Mouse (Mus musculus): ENCODE data around the gene Lcn8.

The Lcn8 gene

GRCm38 (mm10) chr2:25652902-25653301, at the start of gene Lcn8:
Gene Lcn8 (plus strand): TSS chr2:25653120.
- DNase-seq (ENCODE audit: low spot score), result no peak

- DNase-seq (ENCODE audit: low spot score), result peak; percentile 94
These were observed 44.9 kb upstream of the Lcn8 start, which contains the start of gene Rabl6 for GRCm38 (mm10) chr2:25607761-25608622. Gene Rabl6 (minus strand): TSS chr2:25608521.

GRCm38 (mm10) chr2:25608671-25609070, 44.2 kb upstream of the Lcn8 start:
- DNase-seq (ENCODE audit: low spot score), result no peak

- DNase-seq (ENCODE audit: low spot score), result no peak
These were observed 36.5 kb upstream of the Lcn8 start for GRCm38 (mm10) chr2:25616398-25616797.

DNA sequence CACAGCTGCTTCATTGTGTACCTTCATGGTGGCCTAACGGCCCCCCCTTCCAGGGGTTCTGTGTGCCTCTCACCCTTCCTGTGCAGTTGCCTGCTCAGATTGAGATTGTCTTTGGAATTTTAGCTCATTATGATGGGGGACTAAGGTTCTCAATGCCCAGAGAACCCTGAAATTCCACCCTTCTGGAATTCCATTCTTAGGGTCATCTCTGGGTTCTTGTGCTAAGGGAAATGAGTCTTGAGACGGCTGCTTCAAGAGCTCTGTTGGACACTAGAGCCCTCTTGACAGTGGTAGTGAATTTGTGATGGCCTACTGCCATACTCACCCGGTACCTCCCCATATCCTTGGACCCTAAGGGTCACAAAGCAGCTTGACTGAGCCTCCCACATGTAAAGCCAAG, 35.3 kb upstream of the Lcn8 start, which contains the start of gene Ccdc183:
Gene Ccdc183, minus strand, starts transcription at position 101 of the 400 bp plus-strand sequence.
- no peak for DNase-seq (ENCODE audit: low spot score)

DNA sequence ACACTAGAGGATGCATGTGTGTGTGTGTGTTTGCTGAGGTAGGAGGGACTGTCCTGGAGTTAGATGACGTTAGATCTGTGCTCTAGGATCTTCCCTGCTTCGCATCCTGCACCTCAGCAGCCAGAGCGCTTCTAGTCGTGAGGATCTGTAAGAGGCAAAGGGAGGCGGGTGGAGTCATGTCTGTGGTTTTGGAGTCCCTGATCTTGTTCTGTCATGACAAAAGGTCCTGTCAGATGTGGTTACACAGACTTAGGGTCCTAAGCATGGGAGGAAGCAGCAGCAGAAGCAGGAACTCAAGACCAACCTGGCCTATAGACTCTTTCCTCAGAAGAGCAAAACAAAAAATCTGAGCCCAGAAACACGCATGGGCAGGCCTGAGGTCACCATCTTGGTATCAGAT, 32.5 kb upstream of the Lcn8 start:
- DNase-seq (ENCODE audit: low spot score), result no peak

DNA sequence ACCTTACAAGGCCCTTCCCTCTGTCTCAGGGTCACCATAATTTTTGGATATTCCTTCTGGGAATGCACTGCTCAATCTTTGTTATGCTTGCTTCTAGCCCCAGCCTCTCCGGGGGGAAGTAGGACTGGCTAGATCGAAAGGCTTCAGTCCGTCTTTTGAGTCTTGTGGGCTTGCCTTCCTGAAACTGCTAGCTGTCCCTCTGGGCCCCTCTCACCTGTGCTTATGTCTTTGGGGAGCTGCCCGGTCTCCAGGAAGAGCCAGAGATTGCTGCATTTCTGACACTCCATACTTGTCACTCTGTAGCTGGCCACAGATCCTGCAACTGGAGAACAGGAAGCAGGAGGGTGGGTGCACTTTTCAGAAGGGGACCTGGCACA, 32.1 kb upstream of the Lcn8 start:
- no peak for DNase-seq (ENCODE audit: low spot score)

- peak; percentile 83 for DNase-seq (ENCODE audit: low spot score)
These were observed 31.4 kb upstream of the Lcn8 start, which contains the start of gene Tmem141 for GRCm38 (mm10) chr2:25621229-25622200. Gene Tmem141 (minus strand): TSS chr2:25622005.

DNA sequence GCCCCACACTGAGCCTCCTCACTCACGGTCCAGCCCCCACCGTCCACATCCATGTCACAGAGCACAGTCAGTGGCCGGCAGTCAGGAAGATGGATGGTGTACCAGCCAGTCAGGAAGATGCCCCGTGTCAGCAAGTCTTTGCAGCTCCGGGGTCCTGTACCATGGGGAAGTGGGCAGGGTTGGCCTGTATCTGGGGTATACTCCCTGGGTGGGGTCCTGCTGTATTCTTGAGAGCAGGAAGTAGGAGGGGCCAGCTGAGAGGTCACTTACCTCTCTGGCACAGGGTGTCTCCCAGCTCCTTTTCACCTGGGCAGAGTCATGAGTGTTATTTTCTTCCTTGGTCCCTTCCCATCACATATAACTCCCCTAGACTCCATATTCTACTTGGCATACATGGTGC, 26.9 kb upstream of the Lcn8 start:
- DNase-seq (ENCODE audit: low spot score), result no peak

DNA sequence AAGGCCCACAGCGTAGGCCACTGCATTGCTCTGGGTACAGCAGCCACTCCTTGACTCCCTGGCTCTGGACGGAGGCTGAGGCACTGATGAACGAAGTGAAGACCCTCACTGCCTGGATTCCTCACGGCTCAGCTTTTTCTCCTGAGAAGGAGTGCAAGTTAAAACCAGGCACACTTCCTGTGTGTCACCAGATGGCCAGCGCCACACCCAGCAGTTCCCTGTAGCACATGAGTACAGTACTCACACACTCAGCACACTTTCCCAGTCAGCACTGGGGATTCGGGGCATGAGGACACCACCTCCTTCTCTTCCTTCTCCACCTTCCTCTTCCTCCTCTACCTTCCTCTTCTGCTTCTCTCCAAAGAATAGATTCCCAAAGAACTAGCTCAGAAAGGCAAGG, 25.1 kb upstream of the Lcn8 start, which contains the start of gene Fcna:
Gene Fcna, minus strand, starts transcription at position 220 of the 400 bp plus-strand sequence.
- DNase-seq (ENCODE audit: low spot score), result no peak

DNA sequence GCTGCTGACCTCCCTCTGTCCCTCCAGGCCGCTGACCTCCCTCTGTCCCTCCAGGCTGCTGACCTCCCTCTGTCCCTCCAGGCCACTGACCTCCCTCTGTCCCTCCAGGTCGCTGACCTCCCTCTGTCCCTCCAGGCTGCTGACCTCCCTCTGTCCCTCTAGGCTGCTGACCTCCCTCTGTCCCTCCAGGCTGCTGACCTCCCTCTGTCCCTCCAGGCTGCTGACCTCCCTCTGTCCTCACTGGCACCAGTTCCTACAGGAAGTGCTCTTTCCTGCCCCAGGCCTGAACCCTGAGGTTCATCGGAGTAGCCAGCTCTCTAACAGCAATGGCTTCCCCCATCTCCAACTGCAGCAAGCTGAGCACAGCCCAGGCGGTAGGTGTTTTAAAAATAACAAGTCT, 24.2 kb upstream of the Lcn8 start:
- DNase-seq (ENCODE audit: low spot score), result no peak

- DNase-seq (ENCODE audit: low spot score), result no peak
These were observed 19.3 kb upstream of the Lcn8 start for GRCm38 (mm10) chr2:25633616-25634015.

DNA sequence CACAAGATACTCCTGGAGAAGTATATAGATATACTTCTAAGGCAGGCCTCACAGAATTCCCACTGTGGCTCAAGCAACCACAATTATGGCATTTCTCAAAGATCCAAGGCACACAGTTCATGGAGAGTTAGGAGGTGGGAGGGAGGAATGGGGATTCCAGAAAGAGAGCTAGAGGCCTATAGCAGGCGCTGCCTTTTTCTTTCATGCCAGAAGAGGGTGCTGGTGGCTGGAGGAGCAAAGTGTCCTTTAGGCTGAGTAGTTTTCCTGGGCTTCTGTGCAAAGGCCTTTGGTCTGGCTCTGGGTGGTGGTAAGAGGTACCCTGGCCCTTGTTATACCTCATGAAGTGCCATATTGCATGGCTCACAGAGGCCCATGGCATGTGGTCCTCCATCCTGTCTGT, 18.9 kb upstream of the Lcn8 start:
- DNase-seq (ENCODE audit: low spot score), result no peak

- peak; percentile 70 for DNase-seq (ENCODE audit: low spot score)
These were observed 13.0 kb upstream of the Lcn8 start for GRCm38 (mm10) chr2:25639890-25640289.

DNA sequence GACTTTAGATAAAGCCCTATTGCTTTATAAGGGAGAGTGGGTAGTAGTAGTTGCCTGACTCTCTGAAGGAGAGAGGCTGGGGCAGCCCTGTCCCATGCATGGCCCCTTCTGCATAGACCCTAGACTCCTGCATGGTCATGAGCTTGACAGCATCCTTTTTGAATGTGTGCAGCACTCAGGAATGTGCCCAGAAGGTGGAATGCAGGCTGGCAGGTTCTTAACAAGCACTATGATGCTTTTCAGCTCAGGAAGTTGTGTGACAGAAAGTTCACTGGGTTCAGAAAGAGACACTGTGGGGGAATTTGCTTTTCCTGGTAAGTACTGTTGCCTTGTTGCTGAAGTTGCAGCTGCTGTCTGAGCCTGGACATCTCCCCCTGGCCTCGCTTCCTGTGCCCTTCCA, 1.6 kb downstream of the Lcn8 start:
- DNase-seq (ENCODE audit: low spot score), result no peak

- DNase-seq (ENCODE audit: low spot score), result no peak
These were observed 3.8 kb downstream of the Lcn8 start for GRCm38 (mm10) chr2:25656691-25657090.

DNA sequence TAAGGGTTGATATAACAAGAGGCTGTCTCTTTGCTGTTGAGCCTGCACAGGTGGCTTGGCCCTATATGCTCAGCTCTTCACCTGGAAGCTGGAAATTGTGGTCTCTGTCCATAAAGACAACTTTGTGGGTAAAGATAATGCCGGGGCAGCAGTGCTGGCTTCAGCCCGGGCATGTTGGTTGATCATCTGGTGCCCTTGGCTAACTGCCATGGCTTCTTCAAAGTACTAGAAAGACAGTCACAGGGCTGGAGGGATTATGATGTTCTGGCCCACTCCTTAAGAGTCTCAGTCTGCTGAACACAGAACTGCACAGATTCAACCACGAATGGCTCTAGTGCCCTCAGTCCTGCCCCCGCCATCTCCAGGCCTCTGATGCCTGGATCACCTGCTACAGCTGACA, 4.3 kb downstream of the Lcn8 start:
- no peak for DNase-seq (ENCODE audit: low spot score)

GRCm38 (mm10) chr2:25657652-25658051, 4.7 kb downstream of the Lcn8 start, which contains the start of gene Lcn5:
Gene Lcn5 (plus strand): TSS chr2:25657952.
- DNase-seq (ENCODE audit: low spot score), result no peak

DNA sequence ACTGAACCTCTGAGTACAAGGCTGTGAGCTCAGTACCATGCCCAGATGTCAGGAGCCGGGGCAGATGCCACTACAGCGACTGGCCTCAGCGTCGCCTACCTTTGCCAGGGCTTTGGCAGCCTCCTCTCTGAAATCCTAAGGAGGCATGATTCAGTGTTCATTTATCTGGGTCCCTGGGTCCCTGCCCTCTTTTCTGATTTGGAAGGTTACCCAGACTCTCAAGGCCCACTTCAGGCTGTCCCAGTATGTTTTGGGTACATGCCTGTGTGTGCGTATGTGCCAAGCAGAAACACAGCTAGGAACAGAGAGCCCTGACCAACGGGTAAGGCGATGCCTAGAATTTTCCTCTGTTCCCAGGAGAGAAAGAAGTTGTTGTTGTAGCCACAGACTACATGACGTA, 7.4 kb downstream of the Lcn8 start:
- DNase-seq (ENCODE audit: low spot score), result no peak

DNA sequence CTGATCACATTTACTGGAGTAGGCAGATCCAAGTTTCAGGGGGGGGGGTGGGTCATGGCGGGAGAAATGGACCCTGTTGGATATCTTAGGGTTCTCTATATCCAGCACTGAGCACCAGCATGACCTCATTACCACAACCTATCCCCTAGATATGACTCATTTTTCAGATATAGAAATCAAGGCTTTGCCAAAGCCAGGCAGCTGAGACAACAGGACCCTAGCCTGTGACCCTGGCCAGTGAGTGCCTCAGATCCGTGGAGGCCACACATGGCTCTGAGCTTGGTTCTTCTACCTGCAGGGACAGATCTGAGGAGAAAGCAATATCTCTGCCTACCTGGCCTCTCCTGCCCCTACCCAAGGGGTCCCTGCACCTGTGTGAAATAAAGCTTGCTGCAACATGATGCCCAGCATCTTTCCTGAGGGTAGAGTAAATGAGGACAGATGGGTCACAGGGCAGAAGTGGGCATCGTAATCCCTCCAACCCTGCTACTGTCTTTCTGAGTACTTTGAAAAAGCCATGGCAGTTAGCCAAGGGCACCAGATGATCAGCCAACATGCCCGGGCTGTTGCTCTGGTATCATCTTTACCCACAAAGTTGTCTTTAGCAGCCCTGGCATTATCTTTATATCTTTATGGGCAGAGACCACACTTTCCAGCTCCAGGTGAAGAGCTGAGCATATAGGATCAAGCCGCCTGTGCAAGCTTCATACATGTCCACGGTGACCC, 8.5 kb downstream of the Lcn8 start:
- no peak for DNase-seq (ENCODE audit: low spot score)

GRCm38 (mm10) chr2:25663511-25663910, 10.6 kb downstream of the Lcn8 start:
- peak; percentile 59 for DNase-seq (ENCODE audit: low spot score)

GRCm38 (mm10) chr2:25664125-25664524, 11.2 kb downstream of the Lcn8 start:
- DNase-seq (ENCODE audit: low spot score), result no peak

Measured in retina, embryonic 14.5 days (tissue).